Mouse (Mus musculus) embryo, embryonic 9.5 days (tissue): ENCODE results near the gene Disc1.
A peak's percentile ranks its signal among the peaks of the same experiment; 100 is the strongest.

Experiments
- DNase-seq: peaks from one replicate; pipeline ENCODE4 v3.0.0-alpha.2; 2017; ENCODE audit errors: extremely low spot score

The Disc1 gene

DNA sequence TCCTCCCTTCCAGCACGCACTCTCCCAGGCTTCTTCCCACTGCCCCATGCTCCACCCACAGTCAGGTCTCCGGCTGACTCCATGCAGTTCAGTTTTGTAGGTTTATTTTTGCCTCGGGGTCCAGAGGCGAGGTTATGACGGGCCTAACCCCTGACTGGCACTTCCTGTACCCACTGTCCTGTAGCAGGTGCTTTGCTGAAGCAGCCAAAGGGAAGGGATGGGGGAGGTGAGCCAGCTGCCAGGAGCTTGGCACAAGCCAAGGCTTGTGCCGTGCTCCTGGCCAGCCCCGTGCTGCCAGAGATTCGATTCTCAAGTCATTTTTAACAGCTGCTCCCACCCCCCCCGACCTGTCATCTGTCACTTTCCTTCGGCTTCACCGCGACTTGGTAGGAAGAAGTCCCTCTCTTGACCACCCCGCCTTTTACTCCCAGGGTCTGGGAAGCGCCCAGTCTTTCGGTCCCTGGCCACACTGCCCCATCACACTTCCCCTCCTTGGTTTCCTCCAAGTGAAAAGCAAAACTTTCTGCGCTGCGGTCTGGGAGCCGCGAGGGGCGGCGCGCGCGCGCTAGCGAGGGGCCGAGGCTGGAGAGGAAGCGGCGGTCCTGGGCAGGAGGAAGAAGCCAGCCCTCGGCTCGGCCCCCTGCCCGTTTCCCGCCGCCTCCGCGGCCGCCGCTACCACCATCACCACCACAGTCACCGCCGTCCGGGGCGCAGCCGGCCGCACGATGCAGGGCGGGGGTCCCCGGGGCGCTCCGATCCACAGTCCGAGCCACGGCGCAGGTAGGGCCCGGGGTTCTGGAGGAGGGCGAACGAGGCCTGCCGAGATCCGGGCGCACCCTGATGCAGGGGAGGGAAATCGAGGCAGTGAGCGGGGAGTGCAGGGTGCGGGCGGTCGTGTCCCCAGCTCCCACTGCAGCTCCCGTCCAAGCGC, at the start of gene Disc1:
Disc1 (plus strand) TSS at position 691 of the 931 bp plus-strand sequence.
- peak; percentile 47 for DNase-seq

DNA sequence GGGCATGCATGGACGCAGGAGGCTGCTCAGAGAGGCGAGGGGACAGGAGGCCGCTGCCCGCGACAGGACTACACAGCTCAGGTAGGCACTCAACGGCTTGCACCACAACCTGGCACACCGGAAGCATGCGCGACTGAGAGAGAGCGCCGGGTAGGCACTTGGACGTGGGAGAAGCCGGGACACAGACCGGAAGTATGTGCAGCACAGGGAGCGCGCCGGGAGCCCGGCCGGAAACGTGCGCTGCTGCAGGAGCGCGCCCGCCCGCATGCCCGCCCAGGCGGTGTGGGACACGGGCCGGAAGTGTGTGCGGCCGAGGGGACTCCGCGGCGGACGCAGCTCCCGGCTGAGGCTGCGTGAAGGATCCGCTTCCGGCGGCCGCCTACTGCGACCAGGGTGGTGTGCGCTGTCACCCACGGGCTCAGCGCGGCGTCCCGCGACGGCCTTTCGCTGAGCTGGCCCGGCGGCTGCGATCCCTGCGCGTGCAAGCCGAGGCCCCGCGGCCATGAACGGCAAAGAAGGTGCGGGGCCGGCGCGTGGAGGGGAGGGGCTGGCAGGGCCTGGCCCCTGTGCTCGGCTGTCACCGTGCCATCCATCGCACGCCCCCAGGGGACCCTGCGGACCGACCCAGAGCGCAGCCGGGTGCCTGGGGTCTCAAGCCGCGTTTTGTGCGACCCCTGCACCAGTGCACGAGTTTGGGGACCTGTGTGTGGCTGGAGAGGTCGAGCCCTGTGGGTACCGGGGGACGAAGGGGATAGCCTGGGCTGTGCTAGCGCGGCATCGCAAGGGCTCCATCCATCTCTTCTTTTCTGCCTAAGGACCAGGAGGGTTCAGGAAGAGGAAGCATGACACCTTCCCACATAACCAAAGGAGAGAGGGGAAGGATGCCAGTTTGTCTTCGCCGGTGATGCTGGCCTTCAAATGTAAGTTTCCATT, 41.0 kb upstream of the Disc1 start, which contains the start of gene Tsnax:
Tsnax (plus strand) TSS at position 303 of the 933 bp plus-strand sequence.
- peak; percentile 91 for DNase-seq

DNA sequence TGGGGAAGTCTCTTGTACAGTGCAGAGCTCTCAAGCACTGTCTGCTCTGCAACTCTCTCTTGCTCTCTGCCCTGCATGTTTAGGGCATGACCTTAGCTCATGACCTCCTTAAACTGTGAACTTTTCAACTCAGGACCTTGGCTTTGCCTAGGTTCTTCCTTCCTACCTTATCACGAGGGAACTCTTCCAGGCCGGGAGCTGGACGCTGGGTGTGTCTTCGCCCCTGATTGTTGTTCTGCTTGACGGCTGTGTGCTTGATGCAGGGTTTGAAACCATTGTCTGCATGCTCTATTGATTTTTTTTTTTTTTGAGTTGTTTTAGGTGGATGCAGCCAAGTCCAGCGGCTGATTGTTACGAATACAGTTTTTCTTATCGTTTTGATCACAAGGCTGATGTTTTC, 29.9 kb upstream of the Disc1 start:
- DNase-seq = no peak

DNA sequence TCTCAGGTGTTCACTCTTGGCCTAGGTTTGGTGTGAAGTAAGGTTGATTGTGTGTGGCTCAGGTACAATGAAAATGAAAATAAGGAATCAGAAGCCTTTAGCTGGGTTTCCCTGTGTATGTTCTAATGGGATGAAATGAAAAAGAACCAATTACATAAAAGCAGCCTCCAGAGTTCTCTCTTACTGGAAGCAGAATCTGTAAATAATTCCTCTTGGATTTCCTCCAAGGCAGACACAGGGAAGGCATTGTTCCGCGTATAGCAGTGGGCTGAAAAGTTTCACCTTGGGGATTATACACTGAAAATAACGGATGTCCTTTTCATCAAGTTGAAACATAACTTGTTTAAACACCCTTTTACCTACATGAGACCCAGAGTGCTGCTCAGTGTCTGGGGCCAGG, 26.8 kb upstream of the Disc1 start:
- DNase-seq = no peak

DNA sequence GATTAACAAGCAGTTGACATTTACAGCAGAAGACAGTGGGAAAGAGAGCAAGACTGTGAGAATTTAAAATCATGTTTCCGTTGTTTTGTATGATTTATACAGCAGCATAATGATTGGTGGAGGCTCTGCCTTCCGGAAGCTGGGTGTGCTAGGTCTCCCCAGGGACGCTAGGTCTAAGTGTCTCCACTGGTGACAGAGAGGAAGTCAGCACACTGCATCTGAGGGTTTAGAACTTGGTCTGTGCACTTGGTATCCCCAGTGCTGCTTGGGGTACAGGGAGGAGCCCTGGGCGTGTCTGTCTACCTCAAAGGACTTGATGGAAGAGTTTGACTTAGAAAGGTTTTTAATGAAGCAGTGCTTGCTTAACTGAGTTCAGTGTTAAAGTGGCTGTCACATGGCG, 25.2 kb upstream of the Disc1 start:
- DNase-seq = no peak

DNA sequence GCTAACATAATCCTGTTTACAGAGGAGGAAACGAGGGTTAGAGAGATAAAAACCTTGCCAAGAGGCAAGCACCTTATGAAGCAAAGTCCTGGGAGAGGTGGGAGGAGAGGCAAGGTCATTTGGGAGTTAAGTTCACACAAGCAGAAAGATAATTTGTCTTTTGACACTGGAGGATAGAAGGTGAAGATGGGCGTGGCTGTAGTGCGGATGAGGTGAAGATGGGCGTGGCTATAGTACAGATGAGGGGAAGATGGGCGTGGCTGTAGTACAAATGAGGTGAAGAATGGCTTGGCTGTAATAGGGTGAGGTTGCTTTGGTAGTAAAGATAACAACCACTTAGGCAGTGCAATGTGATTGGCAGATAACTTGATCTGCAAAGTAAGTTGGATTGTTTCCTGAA, 22.7 kb upstream of the Disc1 start:
- no peak for DNase-seq

DNA sequence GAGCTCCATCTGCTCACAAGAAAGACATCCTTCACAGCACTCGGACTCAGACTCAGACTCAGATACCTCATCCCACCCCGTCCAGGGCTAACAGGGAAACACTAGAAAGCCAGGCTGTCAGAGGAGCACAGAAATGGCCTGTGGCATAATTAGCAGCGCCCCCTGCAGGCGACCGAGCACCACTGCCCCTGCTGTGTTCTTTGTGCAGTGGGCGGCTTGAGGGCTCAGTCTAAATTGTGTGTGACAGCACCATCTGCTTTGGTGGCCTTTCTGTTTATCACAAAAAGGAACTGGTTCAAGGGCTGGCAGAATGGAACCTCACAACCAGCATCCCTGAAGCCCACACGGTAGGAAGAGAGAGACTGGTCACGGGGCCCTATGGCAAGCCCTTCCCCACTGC, 19.3 kb upstream of the Disc1 start:
- DNase-seq = peak; percentile 65

DNA sequence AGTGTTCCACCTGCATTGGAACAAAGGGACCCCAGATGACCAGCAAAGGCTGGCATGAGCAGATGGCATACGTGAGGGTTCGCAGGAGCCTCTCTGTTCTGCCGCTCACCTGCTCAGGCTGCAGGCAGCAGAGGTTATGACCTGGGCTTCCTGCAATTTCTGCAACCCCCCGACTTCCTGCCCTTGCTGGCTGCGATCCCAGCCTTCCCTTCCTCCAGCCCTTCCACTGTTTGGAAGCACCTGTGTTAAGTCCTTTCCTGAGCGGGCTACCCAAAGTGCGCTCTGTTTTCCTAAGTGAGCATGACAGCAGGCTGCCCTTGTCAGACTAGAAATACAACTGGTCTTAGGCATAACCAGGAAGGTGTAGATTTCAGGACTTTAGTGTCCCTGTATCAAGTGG, 16.9 kb upstream of the Disc1 start:
- no peak for DNase-seq

DNA sequence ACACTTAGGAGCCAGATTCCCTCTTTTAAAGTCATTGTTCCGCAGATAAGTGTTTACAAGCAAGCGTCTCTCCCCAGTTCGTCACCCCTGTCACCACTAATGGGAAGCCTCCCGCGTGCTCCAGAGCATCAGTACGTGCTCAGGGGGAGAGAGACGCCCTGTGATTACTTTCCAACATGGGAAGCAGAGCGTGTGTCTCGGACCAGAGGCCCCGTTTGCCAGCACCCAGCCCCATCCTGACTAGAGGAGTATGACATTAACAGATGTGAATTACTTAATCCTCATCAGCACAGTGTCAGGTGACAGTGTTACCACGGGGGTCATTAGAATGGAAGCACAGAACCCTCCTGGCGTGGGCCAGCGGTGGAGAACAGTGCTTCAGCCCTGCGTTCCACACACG, 15.3 kb upstream of the Disc1 start:
- DNase-seq = no peak

DNA sequence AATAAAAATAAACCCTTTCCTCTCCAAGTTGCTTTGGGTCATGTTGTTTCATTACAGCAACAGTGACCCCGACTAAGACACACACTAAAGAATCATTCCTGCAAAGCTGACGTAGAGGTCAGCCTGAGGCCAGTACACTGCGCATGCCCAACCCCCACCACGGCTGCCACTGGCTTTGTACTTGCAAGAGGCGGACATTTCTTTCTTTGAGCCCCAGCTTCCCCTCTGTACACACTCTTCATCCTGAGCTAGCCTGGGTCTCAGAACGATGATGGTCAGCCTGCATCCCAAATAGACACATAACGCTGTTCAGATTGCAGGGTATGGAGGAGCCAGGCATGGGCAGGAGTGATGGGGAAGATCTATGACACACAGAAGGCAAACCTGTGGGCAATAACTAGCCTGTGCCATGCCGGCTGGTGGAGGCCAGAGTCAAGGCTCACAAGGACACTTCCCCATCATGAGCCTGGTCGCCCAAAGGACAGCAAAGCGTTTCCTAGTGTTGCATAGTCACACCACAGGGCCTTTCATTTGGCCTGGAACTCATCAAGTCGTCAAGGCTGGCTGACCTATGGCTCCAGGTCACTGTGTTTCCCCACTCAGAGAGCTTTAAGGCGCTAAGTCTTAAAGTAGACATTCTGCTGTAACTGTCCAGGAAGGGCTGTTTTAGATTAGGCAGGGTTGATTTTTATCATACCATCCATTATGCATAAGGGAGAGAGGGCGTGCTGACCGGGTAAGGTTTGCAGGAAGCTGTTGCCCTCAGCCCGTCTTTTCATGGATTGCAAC, 13.2 kb upstream of the Disc1 start:
- peak; percentile 36 for DNase-seq

DNA sequence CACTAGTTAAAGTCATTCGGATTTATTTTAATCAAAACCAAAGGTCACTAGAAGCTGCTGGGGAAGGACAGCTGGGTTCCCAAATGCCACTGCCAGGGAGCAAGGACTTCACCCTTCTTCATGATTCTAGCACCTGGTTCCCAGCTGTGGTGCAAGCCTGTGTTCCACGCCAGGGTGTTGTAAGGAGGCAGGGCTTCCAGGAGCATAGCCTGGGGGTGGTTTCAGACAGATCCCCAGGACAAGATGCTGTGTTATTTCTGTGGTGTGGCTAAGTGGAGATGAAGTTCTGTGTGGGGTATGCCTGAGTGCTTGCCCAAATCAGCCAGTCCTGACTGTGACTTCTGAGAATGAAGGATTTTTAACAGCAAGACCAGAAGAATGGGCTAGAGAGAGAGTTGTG, 12.5 kb upstream of the Disc1 start:
- no peak for DNase-seq

DNA sequence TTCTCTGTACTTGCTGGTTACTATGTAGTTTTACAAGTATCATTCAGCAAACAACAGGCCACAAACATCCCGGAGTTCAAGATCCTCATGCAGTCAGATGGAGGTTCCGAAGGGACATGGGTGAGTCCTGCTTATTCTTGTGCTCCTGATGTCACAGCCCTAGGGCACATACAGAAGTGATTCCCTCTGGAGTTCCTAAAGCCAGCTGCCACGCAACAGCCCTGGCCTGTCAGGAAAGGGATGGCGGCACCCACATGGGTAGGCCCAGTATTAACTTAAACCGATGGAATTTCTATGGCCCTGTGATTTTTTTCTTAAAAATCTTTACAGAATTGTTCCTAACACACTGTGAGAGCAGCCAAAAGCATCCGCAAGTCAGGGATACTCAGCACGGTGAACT, 10.6 kb upstream of the Disc1 start:
- no peak for DNase-seq

DNA sequence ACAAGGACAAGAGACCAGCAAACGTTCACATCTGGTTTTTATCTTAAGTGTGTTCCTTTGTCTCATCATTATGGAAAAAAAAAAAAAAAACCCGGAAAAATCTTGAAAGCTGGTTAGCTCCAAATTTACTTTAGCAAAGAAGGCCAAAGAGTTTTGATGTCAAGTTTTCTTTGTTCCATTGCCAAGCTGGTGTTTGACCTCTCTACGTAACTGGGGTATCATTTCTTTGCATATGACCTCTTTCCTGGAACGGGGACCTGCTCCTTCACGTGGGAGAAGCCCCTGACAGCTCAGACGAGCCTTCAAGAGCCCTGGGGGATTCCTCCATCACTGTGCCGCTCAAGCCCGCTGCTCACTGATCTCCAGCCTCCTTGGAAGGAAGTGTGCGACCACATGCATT, 10.1 kb upstream of the Disc1 start:
- DNase-seq = no peak

DNA sequence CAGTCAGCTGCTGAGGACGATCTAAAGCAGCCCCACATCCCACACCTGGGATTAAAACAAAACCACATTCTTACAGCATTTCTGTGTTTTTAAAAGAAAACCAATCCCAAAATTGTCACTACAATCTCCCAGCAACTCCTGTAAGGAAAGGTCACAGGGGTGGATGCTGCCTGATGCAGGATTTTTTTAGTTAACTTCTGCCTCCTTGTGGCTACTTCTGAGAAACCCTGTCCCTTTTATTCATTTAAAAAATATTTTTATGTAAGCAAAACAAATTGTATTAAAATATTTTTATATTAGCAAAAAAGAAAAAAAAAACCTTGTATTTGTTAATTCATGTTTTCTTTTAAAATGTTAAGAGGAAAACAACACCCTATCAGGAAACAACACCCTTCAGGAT, 8.2 kb upstream of the Disc1 start:
- DNase-seq = no peak

DNA sequence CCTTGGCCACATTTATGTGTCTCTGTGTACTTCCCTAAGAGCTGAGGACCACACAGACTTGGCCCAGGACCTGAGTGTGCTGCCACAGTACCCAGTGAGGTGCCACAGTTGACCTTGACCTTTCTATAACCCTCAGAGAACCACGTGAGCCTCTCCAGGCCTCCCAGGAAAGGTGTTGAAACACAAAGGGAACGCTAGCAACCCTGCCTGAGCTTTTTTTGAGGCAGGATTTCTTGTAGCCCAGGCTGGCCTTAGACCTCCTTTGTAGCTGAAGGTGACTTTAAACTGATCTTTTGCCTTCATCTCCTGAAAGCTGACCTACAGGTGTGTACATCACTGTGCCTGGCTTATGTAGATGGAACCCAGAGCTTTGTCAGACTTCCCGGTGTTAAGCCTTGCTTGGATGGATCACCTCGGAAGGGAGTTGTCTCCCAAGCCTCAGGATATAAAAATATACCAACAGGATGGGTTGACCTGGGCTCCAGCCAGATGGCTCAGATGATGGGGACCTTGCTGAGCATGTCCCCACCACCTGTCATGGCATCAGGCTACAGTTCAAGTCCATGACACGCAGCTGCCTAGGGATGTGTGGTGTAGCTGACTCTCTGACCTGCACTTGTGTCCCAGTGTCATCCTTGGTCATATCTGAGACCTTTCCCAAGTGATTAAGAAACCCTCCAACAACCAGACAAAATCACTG, 4.8 kb upstream of the Disc1 start:
- DNase-seq = no peak

DNA sequence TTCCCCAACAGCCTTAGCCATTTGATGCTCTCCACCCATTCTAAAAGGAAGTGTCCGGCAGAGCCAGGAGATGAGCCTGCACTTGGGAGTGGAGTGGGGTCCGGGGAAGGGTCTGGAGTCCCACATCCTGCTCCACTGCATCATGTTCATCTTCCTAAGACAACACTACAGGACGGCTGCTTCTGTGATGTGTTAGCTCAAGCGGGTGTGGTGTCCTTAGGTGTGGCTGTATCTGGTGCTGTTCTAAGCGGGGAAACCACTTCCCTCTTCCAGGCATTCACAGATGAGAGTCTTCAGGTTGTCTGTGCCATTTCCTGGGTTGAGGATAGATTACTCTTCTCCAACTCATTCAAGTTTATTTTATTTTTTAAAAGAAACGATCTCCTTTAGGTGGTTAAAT, 4.2 kb upstream of the Disc1 start:
- DNase-seq = no peak

DNA sequence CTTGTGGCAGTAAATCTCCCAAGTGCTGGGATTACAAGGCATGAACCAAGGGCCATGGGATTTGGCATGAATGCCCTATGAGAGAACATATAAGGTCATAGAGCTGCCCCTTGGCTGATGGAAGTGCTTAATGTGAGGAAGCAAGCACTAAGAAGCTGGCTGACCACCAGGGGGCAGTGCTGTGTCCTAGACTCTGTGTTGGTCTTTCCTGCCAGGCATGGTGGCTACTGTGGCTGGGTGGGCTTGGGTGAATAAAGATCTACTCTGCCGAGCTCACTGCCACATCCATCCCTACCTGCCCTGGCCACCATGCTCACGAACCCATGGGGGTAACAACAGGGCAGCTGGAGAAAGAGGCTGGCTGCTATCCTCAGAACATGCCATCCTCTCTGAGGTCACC, 2.0 kb upstream of the Disc1 start:
- DNase-seq = peak; percentile 67

DNA sequence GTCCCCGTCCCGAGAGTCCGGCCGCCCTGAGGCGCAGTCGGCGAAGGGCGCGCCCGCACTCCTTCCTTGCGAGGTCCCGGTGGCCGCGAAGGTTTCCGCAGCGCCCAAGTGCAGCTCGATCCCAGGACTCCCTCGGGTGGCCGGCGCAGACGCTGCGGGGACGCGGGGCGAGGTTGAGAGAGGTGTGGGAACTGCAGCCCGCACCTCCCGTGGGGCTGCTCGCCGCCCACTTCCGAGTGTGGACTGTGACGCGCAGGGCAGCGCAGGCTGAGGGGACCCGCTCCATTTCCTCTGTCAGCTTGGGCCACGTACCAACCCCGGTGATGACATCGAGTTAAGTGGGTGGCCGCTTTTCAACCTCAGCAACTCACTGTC, 428 bp downstream of the Disc1 start:
- DNase-seq = peak; percentile 37

DNA sequence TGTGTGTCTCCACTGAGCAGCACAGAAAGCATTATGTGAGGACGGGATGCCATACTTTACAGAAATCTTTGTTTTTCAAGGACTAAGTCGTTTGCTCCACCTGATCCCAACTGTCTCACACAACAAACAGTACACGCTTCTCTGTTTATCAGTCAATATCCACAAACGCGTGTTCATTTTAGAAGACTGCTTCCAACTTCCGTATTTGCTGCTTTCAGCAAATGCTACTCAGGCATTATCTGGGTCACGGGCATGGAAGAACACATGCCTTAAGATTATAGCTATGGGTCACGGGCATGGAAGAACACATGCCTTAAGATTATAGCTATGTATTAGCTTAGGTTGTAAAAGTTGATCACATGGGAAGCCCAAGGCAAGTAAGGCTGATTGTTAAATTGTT, 6.9 kb downstream of the Disc1 start:
- DNase-seq = no peak

DNA sequence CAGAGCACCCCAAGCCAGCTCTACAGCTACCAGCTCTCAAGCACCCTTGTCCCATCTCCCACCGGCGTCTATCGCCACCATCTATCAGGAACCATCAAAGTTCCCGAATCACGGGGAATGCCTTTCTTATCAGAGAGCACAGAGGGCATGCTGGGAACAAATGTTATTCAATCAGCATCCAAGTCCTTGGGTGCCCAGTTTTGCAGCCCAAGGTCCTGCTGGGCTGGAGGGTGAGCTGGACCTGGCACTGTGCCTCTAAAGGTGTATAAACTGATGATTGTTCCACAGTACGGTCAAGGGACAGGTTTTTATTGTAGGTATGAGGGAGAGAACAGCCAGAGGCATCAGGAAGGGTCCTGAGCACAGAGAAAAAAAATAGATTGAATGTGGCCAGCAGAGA, 11.6 kb downstream of the Disc1 start:
- DNase-seq = no peak

DNA sequence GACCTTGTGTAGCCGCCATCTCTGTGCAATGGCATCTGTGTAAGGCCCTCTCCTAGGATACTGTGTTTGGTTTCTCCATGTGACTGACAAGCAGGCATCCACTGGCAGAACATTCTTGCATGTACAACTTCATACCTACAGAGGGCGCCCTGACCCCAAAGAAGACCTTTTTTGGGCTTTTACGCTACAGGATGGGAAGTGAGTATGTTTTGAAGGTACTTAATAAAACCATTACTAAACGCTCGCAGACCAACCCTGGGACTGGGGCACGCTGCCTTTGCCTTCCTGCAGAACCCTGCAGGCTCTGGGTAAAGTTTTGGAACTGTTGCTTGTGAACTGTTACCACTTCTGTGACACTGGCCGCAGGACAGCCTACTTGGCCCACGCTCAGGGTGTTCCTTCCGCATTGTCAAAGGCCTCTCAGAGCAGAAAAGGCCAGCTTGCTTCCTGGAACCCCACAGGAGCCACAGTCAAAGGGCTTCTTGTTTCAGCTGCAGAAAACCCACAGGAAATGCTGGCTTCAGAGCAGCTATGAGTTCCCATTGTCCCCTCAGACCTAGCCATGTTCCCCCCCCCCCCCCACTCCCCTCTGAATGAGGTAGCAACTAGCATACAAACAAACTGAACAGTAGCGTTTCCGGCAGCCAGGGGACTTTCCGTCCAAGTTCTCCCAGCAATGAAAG, 13.1 kb downstream of the Disc1 start:
- DNase-seq = peak; percentile 69
